Mouse (Mus musculus) small intestine, adult 2 months (tissue): ENCODE results near the gene Olfr316.

Experiments used
- CTCF ChIP-seq: fragments of 200-500 bp; IDR thresholded peaks from 2 replicates; pipeline ENCODE4 v1.5.1; 2012; ENCODE audit warnings: low read depth, mild to moderate bottlenecking, control low read depth, inconsistent platforms, low read length, moderate library complexity, mixed read lengths; ENCODE audit not compliant: insufficient replicate concordance, insufficient read length; ENCODE audit errors: extremely low read depth
- POLR2A ChIP-seq: fragments of 200-500 bp; IDR thresholded peaks from 2 replicates; pipeline ENCODE4 v1.6.1; 2012; ENCODE audit warnings: low read depth, mild to moderate bottlenecking, control low read depth, inconsistent platforms, low read length, moderate library complexity

- TF ChIP-seq POLR2A: no peak
- no peak for TF ChIP-seq CTCF
Measured at GRCm38 (mm10) chr11:58709086-58709485, 43.4 kb upstream of the Olfr316 start.
